ENCODE assay signal across 16 mouse cellular contexts in the genomic region with DNA sequence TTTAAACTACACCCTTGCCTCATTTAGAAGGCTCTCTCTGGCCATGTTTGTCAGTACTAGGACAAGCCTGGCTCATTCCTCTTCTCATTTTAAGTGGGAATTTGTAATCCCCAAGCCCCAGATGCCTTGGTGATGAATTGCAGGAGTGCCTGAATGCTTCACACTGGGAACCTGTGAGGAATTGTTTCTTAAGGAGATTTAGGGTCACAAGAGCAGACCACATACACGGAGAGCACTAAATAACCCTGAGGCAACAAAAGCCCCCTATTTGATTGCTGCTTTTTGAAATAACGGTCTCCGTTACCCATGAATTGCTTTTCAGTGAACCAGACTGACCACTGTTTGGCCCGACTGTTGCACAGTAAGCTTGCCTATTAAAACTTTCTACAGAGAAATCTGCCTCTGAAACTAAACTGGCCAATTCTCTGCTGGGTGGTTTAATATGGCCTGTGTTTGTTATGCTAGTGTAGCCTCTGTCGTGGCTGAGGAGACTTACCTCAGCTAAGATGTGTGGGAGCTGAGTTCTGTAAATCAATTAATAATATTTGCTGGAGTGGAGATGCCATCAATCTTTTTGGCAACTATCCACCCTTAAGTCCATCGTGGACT.
A peak's percentile ranks its signal among the peaks of the same experiment; 100 is the strongest.
DNase-seq lines count a peak whose midpoint lies in the region; ATAC-seq and TF ChIP-seq lines count a peak whose summit lies in the region.
"Had no signal": no experiment of that assay in that cellular context is flagged by ENCODE, and none has a peak within 500 bp of the region (broad histone marks: within the 10 kb centered on the region; RNA-seq: fewer than 3 reads in every experiment).

No protein-coding gene starts in this region.

- no peak overlapping the region for H3K27ac ChIP-seq in midbrain, embryonic 11.5 days (ENCODE audit: low read depth, low read length)
- no peak overlapping the region for H3K27ac ChIP-seq in midbrain, postnatal 0 days (ENCODE audit: low read depth, low read length)
- H3K27ac ChIP-seq in embryonic facial prominence, embryonic 11.5 days (replicated peaks; ENCODE audit: low read depth, low read length): no peak overlapping the region
- H3K27ac ChIP-seq: embryonic facial prominence, embryonic 12.5 days; liver, embryonic 12.5 days had no signal

- H3K9me3 ChIP-seq in midbrain, embryonic 11.5 days (ENCODE audit: control insufficient read depth, low read length): no peaks in the 10 kb centered on the region
- H3K9me3 ChIP-seq in midbrain, postnatal 0 days (ENCODE audit: low read length): no peaks in the 10 kb centered on the region
- H3K9me3 ChIP-seq in embryonic facial prominence, embryonic 11.5 days (replicated peaks; ENCODE audit: control insufficient read depth, low read length): no peaks in the 10 kb centered on the region
- H3K9me3 ChIP-seq: embryonic facial prominence, embryonic 12.5 days; liver, embryonic 12.5 days had no signal

- no peak for TF ChIP-seq CTCF in midbrain, postnatal 0 days (IDR thresholded peaks at IDR 0.05)

- H3K4me1 ChIP-seq in midbrain, embryonic 11.5 days (ENCODE audit: control insufficient read depth, insufficient read depth, low read length): peaks cover 3% of the 10 kb centered on the region; the same call in 1 of the 2 replicates
- no peaks in the 10 kb centered on the region for H3K4me1 ChIP-seq in midbrain, postnatal 0 days (ENCODE audit: insufficient read depth, low read length)
- no peaks in the 10 kb centered on the region for H3K4me1 ChIP-seq in embryonic facial prominence, embryonic 11.5 days (ENCODE audit: control insufficient read depth, insufficient read depth, low read length)
- H3K4me1 ChIP-seq: liver, embryonic 12.5 days had no signal

- H3K36me3 ChIP-seq in midbrain, embryonic 11.5 days (ENCODE audit: control insufficient read depth, insufficient read depth, low read length): no peaks in the 10 kb centered on the region
- no peaks in the 10 kb centered on the region for H3K36me3 ChIP-seq in midbrain, postnatal 0 days (ENCODE audit: insufficient read depth, low read length)
- H3K36me3 ChIP-seq in embryonic facial prominence, embryonic 11.5 days (replicated peaks; ENCODE audit: control insufficient read depth, insufficient read depth, low read depth, low read length): no peaks in the 10 kb centered on the region
- H3K36me3 ChIP-seq: embryonic facial prominence, embryonic 12.5 days; liver, embryonic 12.5 days had no signal

- H3K4me2 ChIP-seq in midbrain, embryonic 11.5 days: no peak overlapping the region
- H3K4me2 ChIP-seq in midbrain, postnatal 0 days (ENCODE audit: low read depth, low read length, poor library complexity, severe bottlenecking): no peak overlapping the region
- H3K4me2 ChIP-seq in embryonic facial prominence, embryonic 11.5 days (ENCODE audit: low read depth, low read length): no peak overlapping the region
- H3K4me2 ChIP-seq: embryonic facial prominence, embryonic 12.5 days; liver, embryonic 12.5 days had no signal

- H3K9ac ChIP-seq in midbrain, embryonic 11.5 days (ENCODE audit: low read length): no peak overlapping the region
- no peak overlapping the region for H3K9ac ChIP-seq in midbrain, postnatal 0 days (replicated peaks; ENCODE audit: low read length, poor library complexity, severe bottlenecking)
- no peak overlapping the region for H3K9ac ChIP-seq in embryonic facial prominence, embryonic 11.5 days (replicated peaks; ENCODE audit: low read length)
- H3K9ac ChIP-seq: embryonic facial prominence, embryonic 12.5 days; liver, embryonic 12.5 days had no signal

- ATAC-seq in midbrain, embryonic 11.5 days (ENCODE audit: low FRiP score): peak; percentile 68
- no peak for ATAC-seq in midbrain, postnatal 0 days (ENCODE audit: low FRiP score)
- no peak for ATAC-seq in embryonic facial prominence, embryonic 11.5 days (replicated peaks; ENCODE audit: insufficient number of reproducible peaks, low FRiP score, low TSS enrichment, low read depth)
- ATAC-seq: liver, embryonic 12.5 days; Patski had no signal

- H3K27me3 ChIP-seq in midbrain, embryonic 11.5 days (ENCODE audit: control insufficient read depth, insufficient read depth, low read length): no peaks in the 10 kb centered on the region; the same call in 1 of the 2 replicates
- H3K27me3 ChIP-seq in midbrain, postnatal 0 days (ENCODE audit: insufficient read depth, low read length): no peaks in the 10 kb centered on the region
- H3K27me3 ChIP-seq in embryonic facial prominence, embryonic 11.5 days (ENCODE audit: control insufficient read depth, insufficient read depth, low read length): no peaks in the 10 kb centered on the region
- H3K27me3 ChIP-seq: embryonic facial prominence, embryonic 12.5 days; liver, embryonic 12.5 days had no signal

- no peak for DNase-seq in midbrain, embryonic 11.5 days (ENCODE audit: low spot score, missing footprints)
- no peak for DNase-seq in midbrain, postnatal 0 days (ENCODE audit: low spot score)
- peak; percentile 45 for DNase-seq in embryonic facial prominence, embryonic 11.5 days (ENCODE audit: low spot score)
- DNase-seq in hindlimb bud, embryonic 11.5 days (ENCODE audit: extremely low spot score, low read depth, low spot score): peak; percentile 49
- DNase-seq in ovary, postnatal 14 days (ENCODE audit: low spot score): no peak
- no peak for DNase-seq in adrenal gland, adult (ENCODE audit: inconsistent age in 2 of 2, low spot score in 1 of 2)
- no peak for DNase-seq in cerebellum, adult 11-12 months
- DNase-seq: adrenal gland, postnatal 25 days; cerebellum, adult 11 months; heart, adult 18-20 months; kidney, postnatal 25 days; lung, postnatal 14 days had no signal

- 14% methylated on average over 6 of the region's 6 CpGs for WGBS in midbrain, embryonic 11.5 days
- WGBS in midbrain, postnatal 0 days: 31% methylated on average over 6 of the region's 6 CpGs
- 25% methylated on average over 6 of the region's 6 CpGs for WGBS in embryonic facial prominence, embryonic 11.5 days

- H3K4me3 ChIP-seq in midbrain, embryonic 11.5 days (ENCODE audit: low read depth, low read length): no peak overlapping the region
- H3K4me3 ChIP-seq in midbrain, postnatal 0 days (ENCODE audit: low read depth, low read length): no peak overlapping the region
- no peak overlapping the region for H3K4me3 ChIP-seq in embryonic facial prominence, embryonic 11.5 days (ENCODE audit: low read depth, low read length)
- H3K4me3 ChIP-seq: embryonic facial prominence, embryonic 12.5 days; liver, embryonic 12.5 days; myocyte had no signal

Comparison
In these comparisons a context has a peak if more than half of its experiments do, and no peak if none do; other contexts are left out.
1. DNase-seq: peak in embryonic facial prominence, embryonic 11.5 days (single experiment) and hindlimb bud, embryonic 11.5 days (single experiment); none in midbrain, embryonic 11.5 days (single experiment), midbrain, postnatal 0 days (single experiment), ovary, postnatal 14 days (single experiment), adrenal gland, adult (0 of 2) and cerebellum, adult 11-12 months (single experiment).